Mouse (Mus musculus) yolk sac, embryonic 10.5 days (tissue): Measurements from ENCODE around the gene Tm9sf4.

Experiments
- DNase-seq: peaks from one replicate; pipeline ENCODE4 v3.0.0-alpha.2; 2017; ENCODE audit warnings: low spot score

Tm9sf4 gene

GRCm38 (mm10) chr2:153157270-153157669 lies 3.8 kb upstream of the Tm9sf4 start:
- no peak for DNase-seq

- DNase-seq: no peak
These were observed 970 bp upstream of the Tm9sf4 start for GRCm38 (mm10) chr2:153160133-153160532.

- no peak for DNase-seq
These were observed 579 bp downstream of the Tm9sf4 start for GRCm38 (mm10) chr2:153161684-153162080.

- no peak for DNase-seq
These were observed 6.0 kb downstream of the Tm9sf4 start for GRCm38 (mm10) chr2:153167136-153167535.

- peak; percentile 66 for DNase-seq
These were observed 7.2 kb downstream of the Tm9sf4 start for GRCm38 (mm10) chr2:153168134-153168820.

GRCm38 (mm10) chr2:153170490-153171224 lies 9.6 kb downstream of the Tm9sf4 start:
- DNase-seq: no peak

- DNase-seq: peak; percentile 36
These were observed 10.9 kb downstream of the Tm9sf4 start for GRCm38 (mm10) chr2:153171966-153172365.

GRCm38 (mm10) chr2:153175995-153176570 lies 15.0 kb downstream of the Tm9sf4 start:
- no peak for DNase-seq

GRCm38 (mm10) chr2:153177188-153177587 lies 16.1 kb downstream of the Tm9sf4 start:
- peak; percentile 26 for DNase-seq

- no peak for DNase-seq
These were observed 18.2 kb downstream of the Tm9sf4 start for GRCm38 (mm10) chr2:153179126-153179860.

GRCm38 (mm10) chr2:153179961-153180360 lies 18.9 kb downstream of the Tm9sf4 start:
- no peak for DNase-seq

- no peak for DNase-seq
These were observed 25.1 kb downstream of the Tm9sf4 start for GRCm38 (mm10) chr2:153186176-153186591.

GRCm38 (mm10) chr2:153187848-153188247 lies 26.7 kb downstream of the Tm9sf4 start:
- DNase-seq: no peak

GRCm38 (mm10) chr2:153191242-153191641 lies 30.1 kb downstream of the Tm9sf4 start:
- DNase-seq: no peak

GRCm38 (mm10) chr2:153194255-153194654 lies 33.2 kb downstream of the Tm9sf4 start:
- no peak for DNase-seq

GRCm38 (mm10) chr2:153198485-153198884 lies 37.4 kb downstream of the Tm9sf4 start:
- DNase-seq: no peak

GRCm38 (mm10) chr2:153199114-153199513 lies 38.0 kb downstream of the Tm9sf4 start:
- DNase-seq: no peak

- no peak for DNase-seq
These were observed 41.7 kb downstream of the Tm9sf4 start for GRCm38 (mm10) chr2:153202766-153203165.

- DNase-seq: no peak
These were observed 47.0 kb downstream of the Tm9sf4 start for GRCm38 (mm10) chr2:153208149-153208548.

GRCm38 (mm10) chr2:153209286-153209685 lies 48.2 kb downstream of the Tm9sf4 start:
- DNase-seq: no peak

- DNase-seq: no peak
These were observed 50.3 kb downstream of the Tm9sf4 start for GRCm38 (mm10) chr2:153211451-153211850.

- DNase-seq: no peak
These were observed 52.2 kb downstream of the Tm9sf4 start for GRCm38 (mm10) chr2:153213351-153213750.
